In genomic region chr2:131469916-131470315, GRCm38 (mm10) we compare ENCODE assay signal across 16 mouse cellular contexts. TPM values are rescaled to one million over a fixed set of nuclear protein-coding genes. Genes with fewer than 3 reads are reported as not detected.
DNase-seq lines count a peak whose midpoint lies in the region; ATAC-seq lines count a peak whose summit lies in the region.
"Had no signal": no experiment of that assay in that cellular context is flagged by ENCODE, and none has a peak within 500 bp of the region (broad histone marks: within the 10 kb centered on the region; RNA-seq: fewer than 3 reads in every experiment).

No protein-coding gene starts in this region.

- H3K9me3 ChIP-seq in neural tube, embryonic 15.5 days (replicated peaks), result no peaks in the 10 kb centered on the region
- no peaks in the 10 kb centered on the region for H3K9me3 ChIP-seq in kidney, embryonic 16.5 days (ENCODE audit: low read length)
- no peaks in the 10 kb centered on the region for H3K9me3 ChIP-seq in midbrain, embryonic 11.5 days (ENCODE audit: control insufficient read depth, low read length)
- H3K9me3 ChIP-seq: intestine, embryonic 15.5 days; liver, embryonic 13.5 days had no signal

- no peaks in the 10 kb centered on the region for H3K4me1 ChIP-seq in neural tube, embryonic 15.5 days
- H3K4me1 ChIP-seq in kidney, embryonic 16.5 days (ENCODE audit: insufficient read depth, low read length), result no peaks in the 10 kb centered on the region
- no peaks in the 10 kb centered on the region for H3K4me1 ChIP-seq in midbrain, embryonic 11.5 days (ENCODE audit: control insufficient read depth, insufficient read depth, low read length)
- H3K4me1 ChIP-seq: intestine, embryonic 15.5 days; liver, embryonic 13.5 days had no signal

- H3K27ac ChIP-seq in neural tube, embryonic 15.5 days (replicated peaks), result no peak overlapping the region
- H3K27ac ChIP-seq in kidney, embryonic 16.5 days (ENCODE audit: low read length), result no peak overlapping the region
- no peak overlapping the region for H3K27ac ChIP-seq in midbrain, embryonic 11.5 days (ENCODE audit: low read depth, low read length)
- H3K27ac ChIP-seq: intestine, embryonic 15.5 days; liver, embryonic 13.5 days had no signal

- H3K9ac ChIP-seq in neural tube, embryonic 15.5 days (replicated peaks), result no peak overlapping the region
- H3K9ac ChIP-seq in kidney, embryonic 16.5 days (replicated peaks; ENCODE audit: low read length), result no peak overlapping the region
- H3K9ac ChIP-seq in midbrain, embryonic 11.5 days (ENCODE audit: low read length), result no peak overlapping the region
- H3K9ac ChIP-seq: intestine, embryonic 15.5 days; liver, embryonic 13.5 days had no signal

- intact Hi-C loops in heart, postnatal 10 days (cut with DNase I), result no loop called here

- no peaks in the 10 kb centered on the region for H3K27me3 ChIP-seq in neural tube, embryonic 15.5 days (replicated peaks)
- no peaks in the 10 kb centered on the region for H3K27me3 ChIP-seq in kidney, embryonic 16.5 days (ENCODE audit: insufficient read depth, low read length)
- no peaks in the 10 kb centered on the region for H3K27me3 ChIP-seq in midbrain, embryonic 11.5 days (ENCODE audit: control insufficient read depth, insufficient read depth, low read length)
- H3K27me3 ChIP-seq: intestine, embryonic 15.5 days had no signal

- H3K4me3 ChIP-seq in neural tube, embryonic 15.5 days (replicated peaks), result no peak overlapping the region
- no peak overlapping the region for H3K4me3 ChIP-seq in kidney, embryonic 16.5 days (ENCODE audit: low read length)
- H3K4me3 ChIP-seq in midbrain, embryonic 11.5 days (ENCODE audit: low read depth, low read length), result no peak overlapping the region
- H3K4me3 ChIP-seq: intestine, embryonic 15.5 days; liver, embryonic 13.5 days had no signal

- DNase-seq in gastrocnemius, adult 18-20 months (ENCODE audit: low spot score), result peak; percentile 81
- DNase-seq in gastrocnemius, postnatal 10 days, result no peak
- DNase-seq in neural tube, embryonic 10.5 days (ENCODE audit: extremely low spot score, low spot score), result peak; percentile 5
- DNase-seq in heart, postnatal 10 days, result peak; percentile 79 to 82
- DNase-seq in skeletal muscle tissue, adult 2 months (ENCODE audit: low read depth, low spot score), result peak; percentile 70
- no peak for DNase-seq in midbrain, embryonic 11.5 days (ENCODE audit: low spot score, missing footprints)
- DNase-seq: adrenal gland, adult 2 months; liver, embryonic 13.5 days; right cerebral cortex, postnatal 14 days; thymus, postnatal 4 days had no signal

- no peak for ATAC-seq in neural tube, embryonic 15.5 days (ENCODE audit: low FRiP score)
- no peak for ATAC-seq in kidney, embryonic 16.5 days (ENCODE audit: low FRiP score, low TSS enrichment)
- no peak for ATAC-seq in midbrain, embryonic 11.5 days (ENCODE audit: low FRiP score)
- ATAC-seq: CD4-positive, CD25-positive, alpha-beta regulatory T cell, adult 4 months; intestine, embryonic 15.5 days; midbrain, embryonic 16.5 days; Patski had no signal

- WGBS in neural tube, embryonic 15.5 days, result 71% methylated on average over 1 of the region's 1 CpGs
- WGBS in kidney, embryonic 16.5 days, result 54% methylated on average over 1 of the region's 1 CpGs
- WGBS in midbrain, embryonic 11.5 days, result 78% methylated on average over 1 of the region's 1 CpGs

- H3K36me3 ChIP-seq in neural tube, embryonic 15.5 days, result no peaks in the 10 kb centered on the region
- no peaks in the 10 kb centered on the region for H3K36me3 ChIP-seq in kidney, embryonic 16.5 days (ENCODE audit: insufficient read depth, low read length)
- no peaks in the 10 kb centered on the region for H3K36me3 ChIP-seq in midbrain, embryonic 11.5 days (ENCODE audit: control insufficient read depth, insufficient read depth, low read length)
- H3K36me3 ChIP-seq: intestine, embryonic 15.5 days; liver, embryonic 13.5 days had no signal

- H3K4me2 ChIP-seq in neural tube, embryonic 15.5 days, result no peak overlapping the region
- no peak overlapping the region for H3K4me2 ChIP-seq in kidney, embryonic 16.5 days (replicated peaks; ENCODE audit: low read depth, low read length)
- H3K4me2 ChIP-seq in midbrain, embryonic 11.5 days, result no peak overlapping the region
- H3K4me2 ChIP-seq: intestine, embryonic 15.5 days; liver, embryonic 13.5 days had no signal

RNA-seq across cellular contexts. Expression of gene Smox, which starts 21.4 kb away (rescaled TPM):
- 100 to 1,000 TPM in 1 of 2 experiments, 10 to 100 TPM in 1; 86.0 to 120 TPM for total RNA-seq in gastrocnemius, adult 18-20 months (2021)
- 10 to 100 TPM; 25.9 to 28.9 TPM for total RNA-seq in gastrocnemius, postnatal 10 days (2021)
- 48.7 and 51.9 TPM in 2 replicates for polyA plus RNA-seq in neural tube, embryonic 15.5 days (2015; fragmentation: Nextera tagmentation; extraction: Ambion mirVana)
- 10 to 100 TPM; 29.7 to 35.2 TPM for total RNA-seq in heart, postnatal 10 days (2021)
- polyA plus RNA-seq in kidney, embryonic 16.5 days (2015; fragmentation: Nextera tagmentation; extraction: Ambion mirVana), result 39.1 and 39.7 TPM in 2 replicates
- 26.2 and 26.9 TPM in 2 replicates for polyA plus RNA-seq in midbrain, embryonic 11.5 days (2014; fragmentation: Nextera tagmentation; extraction: Ambion mirVana)

Comparison
In these comparisons a context has a peak if more than half of its experiments do, and no peak if none do; other contexts are left out.
1. DNase-seq: peak in gastrocnemius, adult 18-20 months (single experiment), neural tube, embryonic 10.5 days (single experiment), heart, postnatal 10 days (2 of 2) and skeletal muscle tissue, adult 2 months (single experiment); none in gastrocnemius, postnatal 10 days (single experiment) and midbrain, embryonic 11.5 days (single experiment).